Mouse (Mus musculus): Measurements from ENCODE around the gene Loxl1.

GRCm38 (mm10) chr9:58321681-58322080, 8.7 kb upstream of the Loxl1 start:
- TF ChIP-seq CTCF (IDR thresholded peaks at IDR 0.05; ENCODE audit: insufficient read depth, low read depth, low read length) (no peak), POLR2A (IDR thresholded peaks at IDR 0.05; ENCODE audit: insufficient read depth, low read depth, low read length) (no peak)
